Mouse (Mus musculus) stomach, embryonic 15.5 days (tissue): Measurements from ENCODE around the gene 4930486L24Rik. TPM values are rescaled to one million over a fixed set of nuclear protein-coding genes. Genes with fewer than 3 reads are reported as not detected.
"Not testable (repeated sequence)": the region's sequence is repeated elsewhere in the genome, so short reads cannot be mapped to it uniquely, and the experiment has no call there.

Experiments used
- ATAC-seq: fragments of 200-750 bp; cut with Nextera tagmentation; 2 replicates; pipeline ENCODE4 v1.8.0; 2017; ENCODE audit warnings: low read depth, moderate number of reproducible peaks, moderate TSS enrichment; ENCODE audit not compliant: insufficient read depth, low FRiP score
- H3K27ac ChIP-seq: fragments of 300-500 bp; sonication (generic); 2 replicates; pipeline ENCODE4 v1.5.1; 2015; ENCODE audit warnings: mild to moderate bottlenecking, inconsistent platforms
- H3K27me3 ChIP-seq: fragments of 300-500 bp; sonication (generic); replicated peaks from 2 replicates; pipeline ENCODE4 v1.6.1; 2015; ENCODE audit warnings: inconsistent platforms
- H3K36me3 ChIP-seq: fragments of 300-500 bp; sonication (generic); 2 replicates; pipeline ENCODE4 v1.6.1; 2015; ENCODE audit warnings: inconsistent platforms
- H3K4me1 ChIP-seq: fragments of 300-500 bp; sonication (generic); 2 replicates; pipeline ENCODE4 v1.6.1; 2015; ENCODE audit warnings: inconsistent platforms
- H3K4me2 ChIP-seq: fragments of 300-500 bp; sonication (generic); 2 replicates; pipeline ENCODE4 v1.6.1; 2015; ENCODE audit warnings: mild to moderate bottlenecking, inconsistent platforms
- H3K4me3 ChIP-seq: fragments of 300-500 bp; sonication (generic); replicated peaks from 2 replicates; pipeline ENCODE4 v1.5.1; 2015; ENCODE audit warnings: inconsistent platforms
- H3K9ac ChIP-seq: fragments of 300-500 bp; sonication (generic); 2 replicates; pipeline ENCODE4 v1.6.1; 2015; ENCODE audit warnings: inconsistent platforms
- H3K9me3 ChIP-seq: fragments of 300-500 bp; sonication (generic); 2 replicates; pipeline ENCODE4 v1.6.1; 2016; ENCODE audit warnings: inconsistent platforms
- WGBS: fragments of 180-500 bp; shearing (Covaris S2); methylation state at CpG from one replicate; pipeline ENCODE4 v1.1.7; 2015; 5-methylcytosine and 5-hydroxymethylcytosine counted together
- polyA plus RNA-seq: library from polyadenylated mRNA; unstranded; fragments of >200 nt; fragmentation: Nextera tagmentation; extraction: Ambion mirVana; gene quantifications from 2 replicates; pipeline ENCODE4 v1.2.1, GENCODE M21; 2015

The 4930486L24Rik gene
- not detected in 2 replicates for polyA plus RNA-seq

DNA sequence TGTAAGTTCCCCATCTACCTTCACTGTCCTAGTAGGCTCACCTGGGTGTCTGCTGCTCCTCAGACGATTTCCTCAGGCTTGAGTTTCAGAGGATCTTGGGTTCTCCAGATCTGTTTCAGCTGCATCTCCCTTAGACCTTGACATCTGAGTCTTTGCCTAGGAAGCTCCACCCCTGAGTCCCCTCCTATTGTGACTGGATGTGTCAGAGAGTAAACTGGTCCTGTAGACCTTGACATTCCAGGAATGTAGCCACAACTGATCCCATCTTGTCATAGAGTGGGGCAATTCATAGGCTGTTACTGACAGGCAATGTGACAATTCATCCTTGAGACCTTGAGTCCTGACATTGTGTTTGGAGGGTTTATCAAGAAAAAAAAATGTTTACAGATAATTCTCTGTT is at the start of gene 4930486L24Rik:
4930486L24Rik (minus strand) TSS at position 195 of the 400 bp plus-strand sequence.
- Histone ChIP-seq H3K36me3 (no peaks in the 10 kb centered on the region), H3K27me3 (no peaks in the 10 kb centered on the region), H3K9me3 (no peaks in the 10 kb centered on the region), H3K27ac (no peak within 1 kb of the TSS), H3K4me3 (no peak within 1 kb of the TSS), H3K4me2 (no peak within 1 kb of the TSS), H3K4me1 (no peaks in the 10 kb centered on the region), H3K9ac (no peak within 1 kb of the TSS)
- no peak for ATAC-seq
- 53% methylated on average over 1 of the region's 1 CpGs for WGBS

DNA sequence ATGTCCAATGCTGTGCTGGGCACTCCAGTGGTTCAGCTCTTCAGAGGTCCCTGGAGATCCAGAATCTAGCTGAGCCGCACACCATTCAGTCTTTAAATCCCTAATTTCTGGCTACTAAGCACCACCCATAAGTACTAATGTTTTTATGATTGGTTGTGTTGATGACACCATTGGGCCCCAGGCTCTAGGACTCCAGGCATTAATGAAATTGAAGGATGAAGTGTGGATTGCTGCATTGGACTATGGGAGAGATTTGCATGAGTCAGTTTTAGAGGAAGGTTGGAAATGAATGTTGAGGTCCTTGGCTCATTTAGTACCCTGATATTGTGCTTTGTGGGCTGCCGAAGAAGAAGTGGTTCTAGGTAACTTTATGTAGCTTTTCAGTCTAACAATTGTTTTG is 40.5 kb upstream of the 4930486L24Rik start, which contains the start of gene Tpbpb:
Tpbpb (minus strand) TSS at position 101 of the 400 bp plus-strand sequence.
- H3K4me2 ChIP-seq, H3K36me3 ChIP-seq, H3K9ac ChIP-seq, ATAC-seq, H3K27ac ChIP-seq, H3K9me3 ChIP-seq, H3K27me3 ChIP-seq, H3K4me3 ChIP-seq, H3K4me1 ChIP-seq: not testable (repeated sequence)
- 79% methylated on average over 2 of the region's 2 CpGs for WGBS

DNA sequence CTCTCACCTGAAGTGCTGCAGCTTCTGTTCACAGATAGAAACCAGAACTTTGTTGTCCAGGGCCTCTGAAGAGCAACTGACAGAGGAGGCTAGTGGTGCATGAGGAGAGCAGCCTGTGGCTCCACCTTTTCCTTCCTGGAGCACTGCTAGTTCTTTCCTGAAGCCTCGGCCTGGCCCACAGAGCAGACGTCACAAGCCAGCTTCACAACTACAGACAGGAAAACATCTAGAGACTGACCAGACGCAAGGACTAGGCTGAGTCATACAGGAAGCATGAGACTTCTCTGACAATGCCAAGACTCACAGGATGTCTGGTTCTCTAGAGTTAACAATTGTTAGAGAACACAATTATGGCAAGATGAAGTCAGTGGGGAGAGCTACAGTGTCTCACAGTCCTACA is 33.1 kb upstream of the 4930486L24Rik start, which contains the start of gene Ctla2b:
Ctla2b (minus strand) TSS at position 120 of the 400 bp plus-strand sequence.
- Histone ChIP-seq H3K9ac (no peak within 1 kb of the TSS), H3K4me3 (no peak within 1 kb of the TSS), H3K36me3 (no peaks in the 10 kb centered on the region), H3K9me3 (no peaks in the 10 kb centered on the region), H3K4me2 (no peak within 1 kb of the TSS), H3K27me3 (no peaks in the 10 kb centered on the region), H3K4me1 (no peaks in the 10 kb centered on the region), H3K27ac (no peak within 1 kb of the TSS)
- 0 out of 2 replicates have a peak, but pooled peaks have one; percentile 27 for ATAC-seq
- 56% methylated on average over 3 of the region's 3 CpGs for WGBS

DNA sequence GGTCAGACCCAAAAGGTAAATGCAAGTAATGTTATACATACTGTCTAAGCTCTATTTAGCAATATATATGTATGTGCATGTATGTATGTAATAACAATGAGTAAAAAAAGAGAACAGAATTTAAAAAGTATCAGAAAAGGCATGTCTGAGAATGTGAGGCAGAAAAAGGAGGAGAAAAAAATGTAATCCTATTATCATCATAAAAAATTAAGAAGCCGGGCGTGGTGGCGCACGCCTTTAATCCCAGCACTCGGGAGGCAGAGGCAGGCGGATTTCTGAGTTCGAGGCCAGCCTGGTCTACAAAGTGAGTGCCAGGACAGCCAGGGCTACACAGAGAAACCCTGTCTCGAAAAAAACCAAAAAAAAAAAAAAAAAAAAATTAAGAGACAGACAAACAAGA is 32.5 kb upstream of the 4930486L24Rik start, which contains the start of gene Gm49392:
Gm49392 (minus strand) TSS at position 101 of the 400 bp plus-strand sequence.
- 81% methylated on average over 8 of the region's 8 CpGs for WGBS
- H3K4me2 ChIP-seq, ATAC-seq, H3K4me1 ChIP-seq, H3K27ac ChIP-seq, H3K27me3 ChIP-seq, H3K9ac ChIP-seq, H3K4me3 ChIP-seq, H3K36me3 ChIP-seq, H3K9me3 ChIP-seq: not testable (repeated sequence)

DNA sequence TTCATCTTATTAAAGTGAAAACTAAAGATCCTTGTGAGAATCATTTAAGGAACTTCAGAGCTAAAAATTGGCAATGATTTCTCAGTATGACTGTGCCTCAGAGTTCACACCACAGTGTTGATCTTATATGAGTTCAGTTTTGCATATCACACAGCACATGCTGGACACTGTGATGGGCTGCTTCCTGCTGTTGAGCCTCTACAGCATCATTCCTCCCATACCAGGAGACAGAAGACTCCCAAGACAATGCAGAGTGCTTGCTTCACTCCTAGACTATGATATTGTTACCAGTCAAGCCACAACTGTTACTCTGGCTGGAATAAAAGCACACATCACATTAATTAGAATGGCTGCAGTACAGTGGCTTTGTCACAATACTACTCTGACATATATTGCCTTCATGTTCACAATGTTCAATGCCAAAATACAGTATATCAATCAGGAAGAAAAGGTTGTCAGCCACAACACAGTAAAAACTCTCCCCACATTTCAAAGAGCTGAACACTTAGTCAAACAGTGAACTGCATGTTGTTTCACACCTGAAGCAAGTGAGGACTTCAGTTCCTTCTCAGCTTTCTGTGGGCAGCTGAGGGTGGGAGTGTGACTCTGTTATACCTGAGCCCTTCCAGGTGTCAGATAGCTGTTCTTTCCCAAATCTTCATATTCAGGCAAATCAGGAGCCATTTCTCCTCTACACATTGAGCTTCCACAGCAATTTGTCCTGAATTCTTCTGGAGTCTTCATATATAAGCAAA is 31.3 kb upstream of the 4930486L24Rik start:
- Histone ChIP-seq H3K4me3 (no peak overlapping the region), H3K9me3 (no peaks in the 10 kb centered on the region), H3K27ac (no peak overlapping the region), H3K9ac (no peak overlapping the region), H3K27me3 (no peaks in the 10 kb centered on the region), H3K4me1 (no peaks in the 10 kb centered on the region), H3K36me3 (no peaks in the 10 kb centered on the region), H3K4me2 (no peak overlapping the region)
- no peak for ATAC-seq

DNA sequence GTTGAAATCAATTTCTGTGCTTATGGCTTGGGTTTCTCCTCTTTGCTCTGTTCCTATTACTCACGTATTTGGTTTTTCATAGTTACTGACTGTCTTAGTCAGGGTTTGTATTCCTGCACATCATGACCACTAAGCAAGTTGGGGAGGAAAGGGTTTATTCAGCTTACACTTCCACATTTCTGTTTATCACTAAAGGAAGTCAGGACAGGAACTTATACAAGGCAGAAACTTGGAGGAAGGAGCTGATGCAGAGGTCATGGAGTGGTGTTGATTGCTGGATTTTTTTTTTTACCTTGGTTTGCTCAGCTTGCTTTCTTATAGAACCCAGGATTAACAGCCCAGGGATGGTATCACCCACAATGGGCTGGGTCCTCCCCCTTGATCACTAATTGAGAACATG is 28.0 kb upstream of the 4930486L24Rik start:
- no peak overlapping the region for H3K4me3 ChIP-seq
- ATAC-seq = no peak
- no peaks in the 10 kb centered on the region for H3K4me1 ChIP-seq
- H3K9ac ChIP-seq = no peak overlapping the region
- WGBS = 87% methylated on average over 1 of the region's 1 CpGs
- H3K36me3 ChIP-seq = no peaks in the 10 kb centered on the region
- H3K4me2 ChIP-seq = no peak overlapping the region
- no peak overlapping the region for H3K27ac ChIP-seq
- H3K27me3 ChIP-seq = no peaks in the 10 kb centered on the region
- H3K9me3 ChIP-seq = no peaks in the 10 kb centered on the region

DNA sequence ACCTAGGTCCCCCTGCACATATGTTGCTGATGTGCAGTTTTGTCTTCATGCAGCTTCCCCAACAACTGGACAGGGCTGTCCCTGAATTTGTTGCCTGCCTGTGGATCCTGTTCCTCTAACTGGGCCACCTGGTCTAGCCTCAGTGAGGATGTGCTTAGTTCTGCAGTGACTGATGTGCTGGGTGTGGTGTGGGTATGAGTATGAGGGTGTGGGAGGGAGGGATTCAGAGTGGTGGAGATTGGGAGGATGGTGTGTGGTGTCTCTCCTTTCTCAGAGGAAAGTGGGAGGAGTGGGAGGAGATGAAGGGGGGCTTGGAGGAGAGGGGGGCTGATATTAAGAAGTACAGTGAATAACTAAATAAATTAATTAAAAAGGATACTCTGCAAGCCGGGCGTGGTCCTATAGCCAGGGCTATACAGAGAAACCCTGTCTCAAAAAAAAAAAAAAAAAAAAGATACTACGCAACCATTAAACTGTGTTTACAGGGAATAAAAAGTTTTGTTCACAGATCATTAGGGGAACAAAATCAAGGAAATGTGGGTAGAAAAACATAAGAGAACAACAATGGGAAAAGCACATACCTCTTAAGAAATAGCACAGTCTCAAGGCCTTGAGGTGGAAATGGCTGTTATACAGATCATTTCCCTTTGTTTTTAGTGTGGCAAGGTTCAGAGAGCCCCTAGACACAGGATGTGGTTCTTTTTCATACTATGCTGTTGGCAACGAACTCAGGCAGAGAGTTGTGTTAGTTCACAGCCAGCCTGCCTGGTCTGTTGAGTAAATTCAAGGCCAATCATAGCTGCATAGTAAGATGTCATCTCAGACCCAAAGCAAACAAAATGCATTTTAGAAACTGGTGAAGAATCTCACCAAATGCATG is 15.8 kb downstream of the 4930486L24Rik start:
- Histone ChIP-seq H3K9me3 (no peaks in the 10 kb centered on the region), H3K27ac (peak overlapping the region; percentile 35; the same call in 1 of the 2 replicates), H3K27me3 (no peaks in the 10 kb centered on the region), H3K36me3 (no peaks in the 10 kb centered on the region), H3K9ac (no peak overlapping the region), H3K4me2 (no peak overlapping the region), H3K4me3 (no peak overlapping the region), H3K4me1 (no peaks in the 10 kb centered on the region)
- 80% methylated on average over 4 of the region's 4 CpGs for WGBS
- ATAC-seq = no peak

DNA sequence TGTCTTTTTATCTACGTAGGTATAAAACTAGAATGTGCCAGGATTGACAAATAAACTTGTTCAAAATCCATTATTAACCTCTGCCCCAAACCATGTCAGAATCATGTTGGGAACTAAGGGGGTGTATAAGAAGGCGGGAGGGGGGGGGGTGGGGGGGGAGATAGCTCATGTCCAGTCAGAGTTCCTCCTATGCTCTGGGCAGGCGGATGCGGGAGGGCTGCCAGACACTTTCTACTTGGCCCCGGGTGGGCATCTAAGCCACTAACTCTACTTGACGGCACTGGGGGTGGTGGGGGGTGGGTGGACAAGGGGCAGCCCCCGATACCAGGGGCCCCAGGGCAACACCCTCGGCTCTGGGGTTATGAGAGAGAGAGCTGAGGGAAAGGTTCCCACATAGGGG is 21.1 kb downstream of the 4930486L24Rik start:
- Histone ChIP-seq H3K4me2 (no peak overlapping the region), H3K9ac (no peak overlapping the region), H3K27ac (no peak overlapping the region), H3K4me3 (no peak overlapping the region), H3K9me3 (no peaks in the 10 kb centered on the region), H3K27me3 (no peaks in the 10 kb centered on the region), H3K36me3 (no peaks in the 10 kb centered on the region), H3K4me1 (no peaks in the 10 kb centered on the region)
- WGBS = 87% methylated on average over 8 of the region's 8 CpGs
- ATAC-seq = no peak

DNA sequence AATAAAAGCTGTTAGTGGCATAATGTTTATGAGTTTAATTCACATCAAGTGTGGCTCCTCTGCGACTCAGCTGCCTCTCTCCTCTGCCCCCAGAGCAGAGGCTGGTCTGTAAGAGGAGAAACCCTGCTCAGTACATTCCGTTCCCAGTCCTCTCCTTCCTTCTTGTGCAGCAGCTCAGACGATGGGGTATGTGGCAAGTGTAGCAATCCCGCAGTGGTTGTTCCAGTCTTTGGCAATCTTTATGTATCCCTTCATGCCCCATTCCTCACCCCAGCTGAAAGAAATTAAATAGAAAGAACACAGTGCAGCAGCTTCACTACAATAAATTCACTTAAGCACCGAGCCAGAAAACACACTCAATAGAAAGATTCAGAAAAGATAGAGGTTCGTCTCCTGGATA is 21.6 kb downstream of the 4930486L24Rik start:
- 68% methylated on average over 6 of the region's 6 CpGs for WGBS
- H3K9ac ChIP-seq = no peak overlapping the region

DNA sequence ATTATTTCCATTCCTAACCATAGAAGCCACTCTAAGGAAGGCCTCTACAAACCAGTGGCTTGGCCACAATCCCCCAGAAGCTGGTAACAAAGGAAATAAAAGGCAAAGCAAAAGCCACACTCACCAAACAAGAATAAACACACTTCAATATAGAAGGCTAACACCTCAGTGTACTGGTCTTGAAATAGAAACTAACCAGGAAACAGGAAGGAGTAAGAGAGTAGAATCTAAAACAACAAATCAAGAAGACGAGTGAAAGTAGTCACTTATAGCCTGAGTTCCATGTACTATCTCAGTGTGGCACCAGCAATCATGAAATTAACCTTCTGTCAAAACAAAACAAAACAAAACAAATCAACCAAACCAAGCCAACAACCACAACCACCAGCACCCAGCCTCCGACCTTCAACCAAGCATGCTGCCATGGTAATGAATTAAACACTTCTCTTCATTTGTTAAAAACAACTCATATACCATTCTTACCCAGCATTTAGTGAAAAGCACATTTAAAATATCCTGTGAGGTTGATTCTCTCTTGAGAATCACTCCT is 24.8 kb downstream of the 4930486L24Rik start:
- no peak overlapping the region for H3K27ac ChIP-seq
- no peak overlapping the region for H3K4me2 ChIP-seq
- H3K4me3 ChIP-seq = no peak overlapping the region
- no peaks in the 10 kb centered on the region for H3K9me3 ChIP-seq
- no peaks in the 10 kb centered on the region for H3K36me3 ChIP-seq
- no peaks in the 10 kb centered on the region for H3K27me3 ChIP-seq
- 61% methylated on average over 2 of the region's 2 CpGs for WGBS
- no peak overlapping the region for H3K9ac ChIP-seq
- ATAC-seq = no peak
- no peaks in the 10 kb centered on the region for H3K4me1 ChIP-seq

More for the DNA sequence above, 21.6 kb downstream of the 4930486L24Rik start:
- no peak overlapping the region for H3K27ac ChIP-seq
- H3K4me3 ChIP-seq = no peak overlapping the region
- no peaks in the 10 kb centered on the region for H3K36me3 ChIP-seq
- no peak for ATAC-seq
- H3K4me2 ChIP-seq = no peak overlapping the region
- H3K4me1 ChIP-seq = no peaks in the 10 kb centered on the region
- H3K27me3 ChIP-seq = no peaks in the 10 kb centered on the region
- H3K9me3 ChIP-seq = no peaks in the 10 kb centered on the region

DNA sequence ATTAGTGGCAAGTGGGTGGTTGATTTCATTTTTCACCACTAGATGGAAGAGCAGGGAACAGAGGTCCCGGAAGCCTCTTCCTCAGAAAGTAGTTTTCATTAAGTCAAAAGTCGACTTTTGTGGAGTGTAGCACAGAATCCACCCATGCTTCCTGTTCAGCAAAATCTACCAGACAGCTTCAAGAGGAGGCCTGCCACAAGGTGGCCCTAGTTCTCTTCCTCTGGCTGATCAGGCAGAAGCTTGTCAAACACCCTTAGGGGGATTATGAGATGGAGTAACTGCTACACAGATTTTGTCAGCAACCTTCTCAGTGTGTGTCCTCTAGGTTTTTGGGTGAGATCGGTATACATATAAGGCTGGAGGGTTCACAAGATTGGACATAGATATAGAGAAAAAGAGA is 38.2 kb downstream of the 4930486L24Rik start:
- Histone ChIP-seq H3K4me3 (no peak overlapping the region), H3K4me2 (no peak overlapping the region), H3K9ac (no peak overlapping the region), H3K27ac (no peak overlapping the region), H3K36me3 (no peaks in the 10 kb centered on the region), H3K4me1 (no peaks in the 10 kb centered on the region), H3K9me3 (no peaks in the 10 kb centered on the region), H3K27me3 (no peaks in the 10 kb centered on the region)
- no peak for ATAC-seq
- WGBS = 47% methylated on average over 3 of the region's 3 CpGs
